Mouse (Mus musculus) heart, embryonic 14.5 days (tissue): Measurements from ENCODE around the gene Acot7. TPM values are rescaled to one million over a fixed set of nuclear protein-coding genes. Genes with fewer than 3 reads are reported as not detected.

ENCODE experiments used
- ATAC-seq: fragments of 200-750 bp; cut with Nextera tagmentation; 2 replicates; pipeline ENCODE4 v1.8.0; 2017; ENCODE audit warnings: low read depth, moderate TSS enrichment; ENCODE audit not compliant: insufficient number of reproducible peaks, insufficient read depth, low FRiP score
- H3K27ac ChIP-seq, 2 experiments: fragments of 200-500 bp in 1 of 2; fragments of 300-500 bp in 1 of 2; sonication (generic) in 1 of 2; replicated peaks in 1 of 2; 2 replicates each; pipeline ENCODE4 v1.5.1; 2012 to 2014; ENCODE audit warnings: low read depth in 2 of 2, low read length in 2 of 2, control low read depth in 1 of 2, mild to moderate bottlenecking in 1 of 2, mixed read lengths in 1 of 2; ENCODE audit not compliant: control insufficient read depth in 1 of 2, insufficient read depth in 1 of 2
- H3K27me3 ChIP-seq: fragments of 300-500 bp; sonication (generic); 2 replicates; pipeline ENCODE4 v1.6.1; 2014; ENCODE audit warnings: mild to moderate bottlenecking, low read length, control low read depth; ENCODE audit not compliant: control insufficient read depth, insufficient read depth
- H3K36me3 ChIP-seq: fragments of 300-500 bp; sonication (generic); 2 replicates; pipeline ENCODE4 v1.6.1; 2014; ENCODE audit warnings: mild to moderate bottlenecking, control low read depth, low read length, mixed read lengths; ENCODE audit not compliant: control insufficient read depth, insufficient read depth
- H3K4me1 ChIP-seq, 2 experiments: fragments of 200-500 bp in 1 of 2; fragments of 300-500 bp in 1 of 2; sonication (generic) in 1 of 2; 2 replicates each; pipeline ENCODE4 v1.6.1; 2012 to 2014; ENCODE audit warnings: low read length in 2 of 2, control low read depth in 1 of 2, mixed read lengths in 1 of 2; ENCODE audit not compliant: control insufficient read depth in 2 of 2, insufficient read depth in 2 of 2
- H3K4me2 ChIP-seq: fragments of 300-500 bp; sonication (generic); 2 replicates; pipeline ENCODE4 v1.6.1; 2014; ENCODE audit warnings: mild to moderate bottlenecking, low read length
- H3K4me3 ChIP-seq, 2 experiments: fragments of 200-500 bp in 1 of 2; fragments of 300-500 bp in 1 of 2; sonication (generic) in 1 of 2; 2 replicates each; pipeline ENCODE4 v1.5.1; 2012 to 2014; ENCODE audit warnings: low read length in 2 of 2, mild to moderate bottlenecking in 2 of 2, control low read depth in 1 of 2, low read depth in 1 of 2, moderate library complexity in 1 of 2; ENCODE audit not compliant: control insufficient read depth in 1 of 2, insufficient read depth in 1 of 2
- H3K9ac ChIP-seq: fragments of 300-500 bp; sonication (generic); 2 replicates; pipeline ENCODE4 v1.6.1; 2014; ENCODE audit warnings: mild to moderate bottlenecking, low read length
- H3K9me3 ChIP-seq: fragments of 300-500 bp; sonication (generic); 2 replicates; pipeline ENCODE4 v1.6.1; 2016; ENCODE audit warnings: low read length, control low read depth; ENCODE audit not compliant: control insufficient read depth
- WGBS: fragments of 180-500 bp; shearing (Covaris S2); extraction: QIAGEN DNeasy Blood & Tissue Kit; methylation state at CpG from one replicate; pipeline ENCODE4 v1.1.7; 2014; 5-methylcytosine and 5-hydroxymethylcytosine counted together
- polyA plus RNA-seq: library from polyadenylated mRNA; unstranded; fragments of >200 nt; fragmentation: Nextera tagmentation; extraction: Ambion mirVana; gene quantifications from 2 replicates; pipeline ENCODE4 v1.2.1, GENCODE M21; 2014

Acot7 gene
- polyA plus RNA-seq, 1 experiment from 2014 or later: 72.9 TPM

DNA sequence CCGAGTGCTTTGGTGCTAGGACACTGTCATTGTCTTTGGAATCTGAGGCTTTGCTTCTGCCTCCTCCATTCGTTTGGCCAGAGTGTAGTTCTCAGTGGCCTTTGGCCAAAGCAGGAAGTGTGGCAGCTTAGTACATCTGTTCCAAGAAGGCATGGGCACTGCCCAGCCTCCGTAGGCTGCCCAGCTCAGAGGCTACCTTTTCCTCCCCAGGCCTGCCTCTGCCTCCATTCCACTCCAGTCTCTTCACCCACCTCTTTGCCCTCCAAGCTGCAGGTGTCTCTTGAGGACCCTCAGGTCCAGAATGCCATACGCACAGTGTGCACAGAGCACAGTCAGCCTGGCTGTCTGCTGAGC, 86.2 kb downstream of the Acot7 start:
- H3K27me3 ChIP-seq: no peaks in the 10 kb centered on the region
- peak overlapping the region; percentile 65; the same call in 1 of the 2 replicates for H3K9ac ChIP-seq
- H3K4me3 ChIP-seq: no peak overlapping the region
- H3K4me1 ChIP-seq: peaks cover 53 to 76% of the 10 kb centered on the region in 2 experiments
- peak overlapping the region; percentile 17 to 91 for H3K27ac ChIP-seq
- 49% methylated on average over 4 of the region's 4 CpGs for WGBS
- H3K9me3 ChIP-seq: no peaks in the 10 kb centered on the region
- H3K4me2 ChIP-seq: no peak overlapping the region
- peaks cover 18% of the 10 kb centered on the region for H3K36me3 ChIP-seq
- no peak for ATAC-seq

DNA sequence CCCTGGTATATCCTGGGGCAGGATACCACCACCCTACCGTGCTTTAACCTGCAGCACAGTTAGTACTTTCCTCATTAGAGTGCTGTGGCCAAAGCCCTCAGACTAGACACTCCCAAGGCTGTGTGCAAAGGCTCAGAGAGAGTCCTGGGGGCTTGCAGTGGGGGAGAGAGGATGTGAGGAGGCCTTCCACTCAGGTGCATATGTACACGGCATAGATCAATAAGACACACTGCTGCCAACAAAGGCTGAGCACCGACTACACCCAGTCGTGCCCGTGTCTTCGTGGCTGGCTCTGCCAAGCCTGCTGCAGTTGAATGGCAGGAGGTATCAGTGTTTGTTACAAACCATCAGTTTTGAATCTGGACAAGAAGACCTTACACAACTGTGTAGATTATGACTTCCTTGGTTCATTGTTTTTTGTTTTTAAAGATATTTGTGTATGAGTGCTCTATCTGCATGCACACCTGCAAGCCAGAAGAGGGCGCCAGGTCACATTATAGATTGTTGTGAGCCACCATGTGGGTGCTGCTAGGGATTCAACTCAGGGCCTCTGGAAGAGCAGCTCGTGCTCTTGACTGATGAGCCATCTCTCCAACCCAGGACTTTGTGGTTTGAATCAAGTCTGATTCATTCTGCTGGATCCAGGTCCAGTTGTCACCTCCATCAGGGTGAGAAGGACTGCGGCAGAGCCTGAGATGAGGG, 87.1 kb downstream of the Acot7 start:
- H3K9ac ChIP-seq: peak overlapping the region; percentile 65; the same call in 1 of the 2 replicates
- no peak for ATAC-seq
- H3K9me3 ChIP-seq: no peaks in the 10 kb centered on the region
- H3K4me1 ChIP-seq: peaks cover 51 to 74% of the 10 kb centered on the region in 2 experiments
- no peak overlapping the region for H3K4me3 ChIP-seq
- no peak overlapping the region for H3K4me2 ChIP-seq
- peaks cover 21% of the 10 kb centered on the region; the same call in 1 of the 2 replicates for H3K36me3 ChIP-seq
- no peak overlapping the region; a peak in 1 of 4 replicates for H3K27ac ChIP-seq
- H3K27me3 ChIP-seq: no peaks in the 10 kb centered on the region
- WGBS: 88% methylated on average over 9 of the region's 9 CpGs

DNA sequence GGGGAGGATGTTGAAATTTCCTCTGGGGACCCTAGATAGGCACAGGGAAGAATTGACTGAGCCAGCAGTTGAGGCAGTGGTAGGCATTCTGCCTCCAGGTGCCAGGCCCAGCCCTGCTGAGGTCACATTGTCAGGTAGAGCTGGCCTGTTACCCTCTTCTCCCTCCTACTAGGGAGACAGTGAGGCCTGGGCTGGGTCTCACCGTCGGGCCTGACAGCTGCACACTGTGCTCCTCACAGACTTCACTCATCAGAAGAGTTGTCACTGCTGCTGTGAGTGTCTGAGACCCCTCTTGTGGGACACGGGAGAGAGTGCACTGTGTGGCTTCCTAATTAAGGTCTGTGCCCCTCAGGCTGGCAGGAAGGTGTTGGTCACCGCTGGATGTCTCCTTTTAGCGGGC, 87.9 kb downstream of the Acot7 start:
- Histone ChIP-seq H3K4me1 (peaks cover 49 to 76% of the 10 kb centered on the region in 2 experiments), H3K4me2 (no peak overlapping the region), H3K9ac (no peak overlapping the region), H3K27me3 (no peaks in the 10 kb centered on the region), H3K27ac (peak overlapping the region in 1 of 2 experiments; percentile 53; a peak in 2 of 4 replicates), H3K36me3 (peaks cover 14% of the 10 kb centered on the region; the same call in 1 of the 2 replicates), H3K4me3 (no peak overlapping the region), H3K9me3 (no peaks in the 10 kb centered on the region)
- 58% methylated on average over 5 of the region's 5 CpGs for WGBS
- no peak for ATAC-seq

DNA sequence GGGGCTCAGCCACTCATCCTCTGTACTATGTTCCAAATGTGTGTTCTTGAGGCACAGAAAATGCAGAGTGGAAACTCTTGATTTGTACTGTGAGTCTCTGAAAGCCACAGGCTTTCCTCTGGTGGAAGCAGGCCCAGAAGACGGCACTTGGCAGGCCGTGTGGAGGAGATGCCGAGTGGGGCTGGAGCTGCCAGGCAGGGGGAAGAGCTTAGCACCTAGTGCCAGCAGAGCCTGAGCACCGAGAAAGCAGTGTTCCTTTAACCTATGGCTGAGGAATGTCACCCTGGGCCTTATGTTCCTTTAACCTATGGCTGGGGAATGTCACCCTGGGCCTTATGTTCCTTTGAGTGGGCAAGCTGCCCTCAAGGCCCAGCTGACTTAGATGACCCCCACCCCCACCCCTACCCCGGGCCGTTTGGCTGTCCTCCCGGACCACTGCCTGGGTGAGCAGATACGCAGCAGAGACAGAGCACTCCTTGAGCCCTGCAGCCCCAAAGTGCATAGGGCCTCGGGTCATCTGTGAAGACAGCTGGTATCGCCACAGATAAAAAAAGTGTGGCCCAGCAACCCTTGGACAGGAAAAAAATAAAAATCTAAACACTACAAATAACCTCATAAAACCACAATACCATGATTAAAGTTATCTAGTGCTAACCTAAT, 88.4 kb downstream of the Acot7 start:
- H3K9ac ChIP-seq: no peak overlapping the region
- H3K27me3 ChIP-seq: no peaks in the 10 kb centered on the region
- WGBS: 43% methylated on average over 10 of the region's 10 CpGs
- H3K9me3 ChIP-seq: no peaks in the 10 kb centered on the region
- H3K4me2 ChIP-seq: no peak overlapping the region
- no peak overlapping the region for H3K4me3 ChIP-seq
- no peak for ATAC-seq
- peaks cover 49 to 76% of the 10 kb centered on the region in 2 experiments for H3K4me1 ChIP-seq
- peaks cover 11% of the 10 kb centered on the region; the same call in 1 of the 2 replicates for H3K36me3 ChIP-seq
- H3K27ac ChIP-seq: peak overlapping the region; percentile 28 to 53; a peak in 3 of 4 replicates

DNA sequence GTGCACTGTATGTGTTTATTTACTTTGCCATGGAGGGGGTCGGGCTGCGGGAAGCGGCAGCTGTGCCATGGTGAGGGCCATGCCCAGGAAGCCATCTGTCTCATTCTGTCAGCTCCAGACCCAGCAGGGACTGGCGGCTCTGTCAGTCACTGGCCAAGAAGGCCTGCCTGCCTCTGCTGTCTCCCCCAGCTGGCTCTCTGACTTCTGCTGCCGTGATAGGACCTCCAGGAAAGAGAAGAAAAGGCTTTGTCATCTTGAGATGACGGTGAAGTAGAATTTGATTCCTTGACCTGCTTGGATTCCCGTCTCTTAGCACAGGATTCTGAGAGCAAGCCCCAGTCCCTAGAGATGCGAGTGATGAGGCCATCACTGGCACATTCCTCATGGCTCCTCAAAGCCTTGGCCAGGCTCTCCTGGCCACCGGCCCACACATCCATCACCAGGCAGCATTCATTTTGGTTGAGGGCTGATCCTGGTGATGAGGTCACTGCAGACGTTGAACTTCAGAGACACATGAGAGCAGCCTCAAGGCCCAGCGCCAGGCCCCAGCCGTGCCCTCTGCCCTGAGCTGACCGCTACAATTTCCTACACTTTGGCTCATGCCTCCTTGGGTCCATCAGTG, 89.9 kb downstream of the Acot7 start:
- 76% methylated on average over 13 of the region's 13 CpGs for WGBS

DNA sequence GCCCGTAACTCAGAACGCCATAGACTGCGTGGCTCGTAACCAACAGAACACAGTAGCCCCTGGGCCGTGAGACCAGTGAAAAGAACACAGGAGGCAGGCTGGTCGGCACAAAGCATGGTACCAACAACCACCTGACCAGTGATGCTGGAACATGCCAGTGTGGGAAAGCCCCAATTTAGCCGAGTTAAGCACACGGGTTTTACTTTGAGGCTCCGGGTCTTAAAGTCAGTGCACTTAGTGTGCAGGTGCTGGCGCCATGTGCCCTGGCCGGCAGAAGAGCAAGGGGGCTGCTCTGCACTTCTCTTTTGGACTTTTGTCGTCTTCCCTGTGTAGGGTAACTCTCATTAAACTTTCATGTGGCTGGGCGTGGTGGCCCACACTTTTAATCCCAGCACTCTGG, 92.0 kb downstream of the Acot7 start:
- WGBS: 86% methylated on average over 13 of the region's 13 CpGs
- H3K9me3 ChIP-seq: no peaks in the 10 kb centered on the region
- H3K27me3 ChIP-seq: no peaks in the 10 kb centered on the region
- no peak overlapping the region for H3K27ac ChIP-seq
- ATAC-seq: no peak
- peaks cover 39 to 72% of the 10 kb centered on the region in 2 experiments for H3K4me1 ChIP-seq
- H3K36me3 ChIP-seq: peaks cover 13% of the 10 kb centered on the region; the same call in 1 of the 2 replicates
- no peak overlapping the region for H3K4me2 ChIP-seq
- no peak overlapping the region for H3K9ac ChIP-seq
- H3K4me3 ChIP-seq: no peak overlapping the region

More for the DNA sequence above, 89.9 kb downstream of the Acot7 start:
- no peak overlapping the region for H3K9ac ChIP-seq
- H3K36me3 ChIP-seq: peaks cover 13% of the 10 kb centered on the region; the same call in 1 of the 2 replicates
- peaks cover 50 to 77% of the 10 kb centered on the region in 2 experiments for H3K4me1 ChIP-seq
- no peaks in the 10 kb centered on the region for H3K27me3 ChIP-seq
- no peaks in the 10 kb centered on the region for H3K9me3 ChIP-seq
- no peak overlapping the region for H3K4me2 ChIP-seq
- H3K27ac ChIP-seq: no peak overlapping the region
- ATAC-seq: no peak
- H3K4me3 ChIP-seq: no peak overlapping the region

DNA sequence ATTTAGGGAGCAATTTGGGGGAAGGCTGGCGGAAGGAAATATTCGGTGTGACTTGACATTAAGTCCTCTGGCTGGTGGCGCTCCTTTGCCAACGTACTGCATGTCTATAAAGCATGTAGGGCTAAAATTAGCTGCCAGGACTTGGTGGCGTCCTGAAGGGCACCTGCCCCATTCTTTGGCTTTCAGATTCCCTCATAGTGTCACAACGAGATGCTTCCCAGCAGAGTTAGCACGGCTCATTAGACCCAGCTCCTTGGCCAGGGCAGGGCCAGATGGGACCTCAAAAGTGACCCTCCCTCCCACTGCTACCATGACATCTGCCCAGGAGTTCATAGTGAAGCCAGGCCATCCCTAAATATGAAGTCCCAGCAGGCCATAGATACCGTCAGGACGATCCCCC, 92.7 kb downstream of the Acot7 start:
- ATAC-seq: no peak
- no peak overlapping the region for H3K4me3 ChIP-seq
- H3K36me3 ChIP-seq: peaks cover 13% of the 10 kb centered on the region; the same call in 1 of the 2 replicates
- no peak overlapping the region for H3K9ac ChIP-seq
- WGBS: 54% methylated on average over 9 of the region's 9 CpGs
- H3K4me2 ChIP-seq: no peak overlapping the region
- H3K27ac ChIP-seq: no peak overlapping the region
- peaks cover 43 to 75% of the 10 kb centered on the region in 2 experiments for H3K4me1 ChIP-seq
- H3K27me3 ChIP-seq: no peaks in the 10 kb centered on the region
- H3K9me3 ChIP-seq: no peaks in the 10 kb centered on the region
